Mouse (Mus musculus): Measurements from ENCODE around the gene Gm9817.

DNA sequence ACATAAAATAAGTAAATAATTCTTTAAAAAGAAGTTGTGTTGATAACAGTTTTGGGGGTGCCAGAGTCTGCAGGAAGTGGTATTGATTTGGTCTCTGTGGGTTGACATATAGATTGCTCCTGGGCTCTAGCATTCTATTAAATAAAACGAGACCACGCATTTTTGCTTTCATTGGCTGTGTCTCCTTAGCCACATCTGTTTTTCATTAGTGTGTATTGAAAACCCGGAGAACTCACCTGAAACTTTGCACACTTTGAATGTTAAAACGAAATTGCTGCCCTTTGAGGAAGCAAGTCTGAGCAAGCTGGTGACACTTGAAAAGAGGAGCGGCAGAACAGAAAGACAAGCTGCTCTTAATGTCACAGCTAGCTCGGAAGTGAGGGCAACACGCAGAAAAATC is 43.7 kb upstream of the Gm9817 start:
- no peak for TF ChIP-seq HCFC1 (IDR thresholded peaks at IDR 0.05; ENCODE audit: borderline replicate concordance, insufficient read depth, low read length)
- no peak for TF ChIP-seq CHD2 (IDR thresholded peaks at IDR 0.05; ENCODE audit: low read depth, low read length)
- no peak for TF ChIP-seq MAFK (IDR thresholded peaks at IDR 0.05; ENCODE audit: insufficient read depth, low read depth, low read length)
- TF ChIP-seq ZC3H11A (IDR thresholded peaks at IDR 0.05; ENCODE audit: borderline replicate concordance, low read depth, low read length), result no peak
